Mouse (Mus musculus): ENCODE data around the gene Rabgap1l. TPM values are rescaled to one million over a fixed set of nuclear protein-coding genes. Genes with fewer than 3 reads are reported as not detected.
"Not testable (repeated sequence)": the region's sequence is repeated elsewhere in the genome, so short reads cannot be mapped to it uniquely, and the experiment has no call there.

Gene Rabgap1l
- polyA plus RNA-seq, 1 experiment from 2014 or later = 27.0 TPM

GRCm38 (mm10) chr1:160417196-160417854 is 375.7 kb downstream of the Rabgap1l start:
- Histone ChIP-seq H3K4me1 (ENCODE audit: control insufficient read depth, insufficient read depth, low read length) (no peaks in the 10 kb centered on the region), H3K9me3 (replicated peaks; ENCODE audit: control insufficient read depth, low read length) (no peaks in the 10 kb centered on the region), H3K27me3 (ENCODE audit: control insufficient read depth, insufficient read depth, low read length) (no peaks in the 10 kb centered on the region), H3K9ac (ENCODE audit: low read length) (no peak overlapping the region), H3K36me3 (ENCODE audit: control insufficient read depth, insufficient read depth, low read length) (no peaks in the 10 kb centered on the region), H3K4me3 (replicated peaks; ENCODE audit: low read length) (no peak overlapping the region), H3K4me2 (ENCODE audit: low read depth, low read length) (no peak overlapping the region), H3K27ac (ENCODE audit: low read length) (no peak overlapping the region)
- no peak for ATAC-seq (ENCODE audit: insufficient read depth, low FRiP score)
- WGBS = 73% methylated on average over 5 of the region's 5 CpGs

- H3K27ac ChIP-seq (ENCODE audit: low read length) = no peak overlapping the region
- H3K27me3 ChIP-seq (ENCODE audit: control insufficient read depth, insufficient read depth, low read length) = no peaks in the 10 kb centered on the region
- no peaks in the 10 kb centered on the region for H3K9me3 ChIP-seq (replicated peaks; ENCODE audit: control insufficient read depth, low read length)
- no peak for ATAC-seq (ENCODE audit: insufficient read depth, low FRiP score)
- 37% methylated on average over 5 of the region's 5 CpGs for WGBS
- no peak overlapping the region for H3K9ac ChIP-seq (ENCODE audit: low read length)
- H3K4me1 ChIP-seq (ENCODE audit: control insufficient read depth, insufficient read depth, low read length) = 0 out of 2 replicates have a peak, but pooled peaks cover 2% of the 10 kb centered on the region
- H3K4me3 ChIP-seq (replicated peaks; ENCODE audit: low read length) = no peak overlapping the region
- H3K4me2 ChIP-seq (ENCODE audit: low read depth, low read length) = no peak overlapping the region
- H3K36me3 ChIP-seq (ENCODE audit: control insufficient read depth, insufficient read depth, low read length) = no peaks in the 10 kb centered on the region
These were observed 382.2 kb downstream of the Rabgap1l start for GRCm38 (mm10) chr1:160410822-160411221.

GRCm38 (mm10) chr1:160409689-160410088 is 383.3 kb downstream of the Rabgap1l start:
- not testable (repeated sequence) for ATAC-seq (ENCODE audit: insufficient read depth, low FRiP score)
- WGBS = 91% methylated on average over 4 of the region's 4 CpGs

DNA sequence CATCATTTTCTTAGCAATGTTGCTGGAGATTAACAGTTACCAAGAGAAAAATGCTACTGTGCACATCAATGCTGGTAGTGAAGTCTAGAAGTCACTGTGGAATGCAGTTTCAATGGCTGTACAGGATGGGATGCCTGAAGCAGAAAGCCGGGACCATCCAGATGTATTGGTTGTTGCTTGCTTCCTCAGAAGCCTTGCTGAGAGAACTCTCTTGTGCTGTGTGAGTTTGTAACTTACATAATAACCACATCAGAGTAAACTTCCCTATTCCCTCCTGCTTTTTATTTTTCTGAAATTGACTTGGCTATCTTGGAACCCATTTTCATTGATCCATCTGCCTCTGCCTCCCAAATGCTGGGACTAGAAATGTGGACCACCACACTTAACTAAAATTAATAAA is 383.9 kb downstream of the Rabgap1l start:
- 61% methylated on average over 1 of the region's 1 CpGs for WGBS
- ATAC-seq (ENCODE audit: insufficient read depth, low FRiP score) = no peak
- Histone ChIP-seq H3K4me3 (replicated peaks; ENCODE audit: low read length) (no peak overlapping the region), H3K36me3 (ENCODE audit: control insufficient read depth, insufficient read depth, low read length) (no peaks in the 10 kb centered on the region), H3K9me3 (replicated peaks; ENCODE audit: control insufficient read depth, low read length) (no peaks in the 10 kb centered on the region), H3K27ac (ENCODE audit: low read length) (no peak overlapping the region), H3K27me3 (ENCODE audit: control insufficient read depth, insufficient read depth, low read length) (no peaks in the 10 kb centered on the region), H3K4me1 (ENCODE audit: control insufficient read depth, insufficient read depth, low read length) (0 out of 2 replicates have a peak, but pooled peaks cover 2% of the 10 kb centered on the region), H3K9ac (ENCODE audit: low read length) (no peak overlapping the region), H3K4me2 (ENCODE audit: low read depth, low read length) (no peak overlapping the region)

More at GRCm38 (mm10) chr1:160409689-160410088, 383.3 kb downstream of the Rabgap1l start:
- H3K4me2 ChIP-seq (ENCODE audit: low read depth, low read length); H3K36me3 ChIP-seq (ENCODE audit: control insufficient read depth, insufficient read depth, low read length); H3K9ac ChIP-seq (ENCODE audit: low read length); H3K4me1 ChIP-seq (ENCODE audit: control insufficient read depth, insufficient read depth, low read length); H3K27ac ChIP-seq (ENCODE audit: low read length); H3K9me3 ChIP-seq (replicated peaks; ENCODE audit: control insufficient read depth, low read length); H3K27me3 ChIP-seq (ENCODE audit: control insufficient read depth, insufficient read depth, low read length); H3K4me3 ChIP-seq (replicated peaks; ENCODE audit: low read length): not testable (repeated sequence)

DNA sequence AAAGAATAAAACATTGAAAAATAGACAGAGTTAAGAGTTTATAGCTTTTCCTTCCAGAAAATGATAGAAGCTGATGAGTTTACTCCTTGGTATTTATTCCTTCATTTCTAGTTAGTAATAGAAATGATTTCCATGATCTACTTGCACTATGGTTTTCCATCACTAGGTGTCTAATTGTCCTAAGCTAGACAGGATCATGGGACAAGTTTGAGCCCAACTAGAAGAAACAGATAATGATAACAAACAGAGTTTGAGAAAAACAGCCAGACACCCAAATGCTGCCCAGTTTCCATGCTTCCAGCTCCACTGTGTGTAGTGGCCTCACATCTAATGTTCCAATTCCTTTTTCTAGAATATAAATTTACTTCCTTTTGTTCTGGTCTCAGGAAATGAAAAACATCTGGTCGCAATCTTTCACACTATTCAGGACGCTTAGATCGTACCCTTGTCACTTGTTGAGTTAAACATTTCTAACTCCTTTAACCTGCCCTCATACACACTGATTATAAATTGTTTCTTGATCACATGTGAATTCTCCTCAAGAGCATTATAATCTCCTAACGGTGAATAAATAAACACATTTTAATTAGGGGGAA is 384.6 kb downstream of the Rabgap1l start:
- H3K9ac ChIP-seq (ENCODE audit: low read length) = no peak overlapping the region
- H3K27ac ChIP-seq (ENCODE audit: low read length) = no peak overlapping the region
- no peak overlapping the region for H3K4me3 ChIP-seq (replicated peaks; ENCODE audit: low read length)
- no peaks in the 10 kb centered on the region for H3K27me3 ChIP-seq (ENCODE audit: control insufficient read depth, insufficient read depth, low read length)
- 0 out of 2 replicates have a peak, but pooled peaks cover 2% of the 10 kb centered on the region for H3K4me1 ChIP-seq (ENCODE audit: control insufficient read depth, insufficient read depth, low read length)
- no peak overlapping the region for H3K4me2 ChIP-seq (ENCODE audit: low read depth, low read length)
- no peak for ATAC-seq (ENCODE audit: insufficient read depth, low FRiP score)
- no peaks in the 10 kb centered on the region for H3K36me3 ChIP-seq (ENCODE audit: control insufficient read depth, insufficient read depth, low read length)
- H3K9me3 ChIP-seq (replicated peaks; ENCODE audit: control insufficient read depth, low read length) = no peaks in the 10 kb centered on the region
- 22% methylated on average over 4 of the region's 4 CpGs for whole genome bisulfite sequencing

- H3K4me1 ChIP-seq (ENCODE audit: control insufficient read depth, insufficient read depth, low read length) = no peaks in the 10 kb centered on the region
- H3K9me3 ChIP-seq (replicated peaks; ENCODE audit: control insufficient read depth, low read length) = no peaks in the 10 kb centered on the region
- no peak overlapping the region for H3K9ac ChIP-seq (ENCODE audit: low read length)
- H3K4me3 ChIP-seq (replicated peaks; ENCODE audit: low read length) = no peak overlapping the region
- H3K36me3 ChIP-seq (ENCODE audit: control insufficient read depth, insufficient read depth, low read length) = no peaks in the 10 kb centered on the region
- H3K4me2 ChIP-seq (ENCODE audit: low read depth, low read length) = no peak overlapping the region
- no peaks in the 10 kb centered on the region for H3K27me3 ChIP-seq (ENCODE audit: control insufficient read depth, insufficient read depth, low read length)
- ATAC-seq (ENCODE audit: insufficient read depth, low FRiP score) = no peak
- H3K27ac ChIP-seq (ENCODE audit: low read length) = no peak overlapping the region
These were observed 393.6 kb downstream of the Rabgap1l start for GRCm38 (mm10) chr1:160399428-160399827.

DNA sequence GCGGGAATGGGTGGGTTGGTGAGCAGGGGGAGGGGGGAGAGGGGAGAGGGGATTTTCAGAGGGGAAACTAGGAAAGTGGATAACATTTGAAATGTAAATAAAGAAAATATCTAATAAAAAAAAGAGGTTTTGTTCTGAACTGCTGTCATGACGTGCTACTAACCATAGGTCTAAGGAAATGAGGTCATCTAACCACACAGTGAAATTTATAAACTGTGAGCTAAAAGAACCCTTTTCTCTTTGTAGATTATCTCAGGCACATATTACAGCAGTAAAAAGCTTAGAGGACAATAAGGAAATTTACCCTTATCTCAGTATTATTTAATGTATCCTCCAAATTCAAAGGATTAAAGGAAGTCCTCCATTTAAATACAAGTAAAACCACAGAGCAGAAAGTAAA is 396.0 kb downstream of the Rabgap1l start:
- Histone ChIP-seq H3K4me1 (ENCODE audit: control insufficient read depth, insufficient read depth, low read length) (no peaks in the 10 kb centered on the region), H3K27me3 (ENCODE audit: control insufficient read depth, insufficient read depth, low read length) (no peaks in the 10 kb centered on the region), H3K36me3 (ENCODE audit: control insufficient read depth, insufficient read depth, low read length) (no peaks in the 10 kb centered on the region), H3K9me3 (replicated peaks; ENCODE audit: control insufficient read depth, low read length) (no peaks in the 10 kb centered on the region), H3K4me2 (ENCODE audit: low read depth, low read length) (no peak overlapping the region), H3K9ac (ENCODE audit: low read length) (no peak overlapping the region), H3K4me3 (replicated peaks; ENCODE audit: low read length) (no peak overlapping the region), H3K27ac (ENCODE audit: low read length) (no peak overlapping the region)
- ATAC-seq (ENCODE audit: insufficient read depth, low FRiP score) = no peak
- WGBS = 57% methylated on average over 2 of the region's 2 CpGs

DNA sequence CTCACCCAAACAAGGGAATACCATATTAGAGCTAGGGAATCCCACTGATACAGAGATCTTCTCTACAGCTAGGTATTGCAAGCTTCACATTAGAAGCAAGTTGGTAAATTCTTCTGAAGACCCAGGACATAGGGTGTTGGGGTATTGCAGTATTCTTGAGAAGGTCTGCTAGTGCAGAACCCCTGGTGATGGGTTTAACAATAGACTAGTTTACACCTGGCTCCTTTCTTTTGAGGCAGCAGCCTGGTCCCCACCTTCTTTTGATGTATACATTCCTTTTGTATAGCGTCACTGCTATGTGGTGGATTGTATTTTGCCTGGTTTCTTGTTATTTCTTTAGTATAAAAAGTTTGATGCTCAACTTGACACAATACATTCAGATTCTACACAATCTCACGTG is 405.6 kb downstream of the Rabgap1l start:
- Histone ChIP-seq H3K27me3 (ENCODE audit: control insufficient read depth, insufficient read depth, low read length) (no peaks in the 10 kb centered on the region), H3K4me3 (replicated peaks; ENCODE audit: low read length) (no peak overlapping the region), H3K9ac (ENCODE audit: low read length) (no peak overlapping the region), H3K36me3 (ENCODE audit: control insufficient read depth, insufficient read depth, low read length) (no peaks in the 10 kb centered on the region), H3K27ac (ENCODE audit: low read length) (no peak overlapping the region), H3K4me2 (ENCODE audit: low read depth, low read length) (no peak overlapping the region), H3K9me3 (replicated peaks; ENCODE audit: control insufficient read depth, low read length) (no peaks in the 10 kb centered on the region), H3K4me1 (ENCODE audit: control insufficient read depth, insufficient read depth, low read length) (no peaks in the 10 kb centered on the region)
- 53% methylated on average over 2 of the region's 2 CpGs for WGBS
- ATAC-seq (ENCODE audit: insufficient read depth, low FRiP score) = no peak

DNA sequence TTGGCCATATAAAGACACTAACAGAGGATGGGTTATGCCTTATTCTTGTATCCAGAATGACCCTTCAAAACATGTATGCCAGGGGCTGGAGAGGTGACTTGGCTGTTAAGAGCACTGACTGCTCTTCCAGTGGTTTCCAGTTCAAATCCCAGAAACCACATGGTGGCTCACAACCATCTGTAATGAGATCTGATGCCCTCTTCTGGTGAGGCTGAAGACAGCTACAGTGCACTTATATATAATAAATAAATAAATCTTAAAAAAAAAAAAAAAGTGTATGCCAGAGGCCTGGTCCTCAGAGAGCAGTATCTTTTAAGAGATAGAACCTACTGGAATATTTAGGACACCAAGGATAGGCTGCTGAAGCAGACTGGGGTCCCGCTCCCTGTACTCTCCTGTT is 414.6 kb downstream of the Rabgap1l start:
- H3K27me3 ChIP-seq (ENCODE audit: control insufficient read depth, insufficient read depth, low read length) = no peaks in the 10 kb centered on the region
- 100% methylated on average over 1 of the region's 1 CpGs for WGBS
- H3K36me3 ChIP-seq (ENCODE audit: control insufficient read depth, insufficient read depth, low read length) = no peaks in the 10 kb centered on the region
- no peak overlapping the region for H3K4me2 ChIP-seq (ENCODE audit: low read depth, low read length)
- no peaks in the 10 kb centered on the region for H3K4me1 ChIP-seq (ENCODE audit: control insufficient read depth, insufficient read depth, low read length)
- H3K27ac ChIP-seq (ENCODE audit: low read length) = no peak overlapping the region
- no peaks in the 10 kb centered on the region for H3K9me3 ChIP-seq (replicated peaks; ENCODE audit: control insufficient read depth, low read length)
- ATAC-seq (ENCODE audit: insufficient read depth, low FRiP score) = no peak
- no peak overlapping the region for H3K4me3 ChIP-seq (replicated peaks; ENCODE audit: low read length)
- H3K9ac ChIP-seq (ENCODE audit: low read length) = no peak overlapping the region

All from stomach, embryonic 16.5 days (tissue).